Mouse (Mus musculus): ENCODE data around the gene Zfp853. TPM values are rescaled to one million over a fixed set of nuclear protein-coding genes. Genes with fewer than 3 reads are reported as not detected.
A peak's percentile ranks its signal among the peaks of the same experiment; 100 is the strongest.

Gene Zfp853
- total RNA-seq (2021) = 1 to 10 TPM; 4.1 to 4.2 TPM
- long read RNA-seq, partial matches to known transcripts = 2 of 5 reads
- long read RNA-seq, other reads (novel, unspliced or antisense) = 1 of 5 reads

- DNase-seq (ENCODE audit: low spot score in 2 of 2) = no peak
Observed at GRCm38 (mm10) chr5:143293404-143293803, at the start of gene Zfp853. Gene Zfp853, minus strand, starts transcription at chr5:143293623.

DNA sequence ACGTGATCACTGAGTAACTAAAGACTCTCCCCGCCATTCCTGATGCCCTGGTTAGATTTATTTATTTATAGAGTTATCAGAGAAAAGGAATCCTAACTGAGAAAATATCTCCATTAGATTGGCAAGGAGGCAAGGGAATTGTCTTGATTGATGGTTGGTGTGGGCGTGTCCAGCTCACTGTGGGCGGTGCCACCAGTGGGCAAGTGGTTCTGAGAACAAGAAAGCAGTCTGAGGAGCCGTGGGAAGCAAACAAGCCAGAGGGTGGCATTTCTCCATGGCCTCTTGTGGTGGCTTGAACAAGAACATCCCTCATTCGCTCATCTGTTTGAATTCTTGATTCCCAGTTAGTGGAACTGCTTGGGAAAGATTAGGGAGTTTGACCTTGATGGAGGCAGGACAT, 46.2 kb upstream of the Zfp853 start:
- no peak for DNase-seq (ENCODE audit: low spot score in 2 of 2)

DNA sequence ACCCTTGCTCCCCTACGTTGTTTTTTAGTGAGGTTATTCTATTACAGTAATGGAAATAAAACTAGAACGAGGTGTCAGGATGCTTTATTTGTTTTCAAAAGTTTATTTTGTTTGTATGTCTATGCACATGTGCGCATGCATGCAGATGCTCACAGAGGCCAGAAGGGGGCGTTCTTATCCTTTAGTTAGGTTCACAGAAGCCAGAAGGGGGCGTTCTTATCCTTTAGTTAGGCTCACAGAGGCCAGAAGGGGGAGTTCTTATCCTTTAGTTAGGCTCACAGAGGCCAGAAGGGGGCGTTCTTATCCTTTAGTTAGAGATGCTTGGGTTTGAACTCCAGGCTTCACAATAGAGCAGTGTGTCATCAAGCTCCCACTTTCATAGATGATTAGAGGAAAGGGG, 43.1 kb upstream of the Zfp853 start:
- no peak for DNase-seq (ENCODE audit: low spot score in 2 of 2)

GRCm38 (mm10) chr5:143335089-143335460, 41.7 kb upstream of the Zfp853 start:
- no peak for DNase-seq (ENCODE audit: low spot score in 2 of 2)

DNA sequence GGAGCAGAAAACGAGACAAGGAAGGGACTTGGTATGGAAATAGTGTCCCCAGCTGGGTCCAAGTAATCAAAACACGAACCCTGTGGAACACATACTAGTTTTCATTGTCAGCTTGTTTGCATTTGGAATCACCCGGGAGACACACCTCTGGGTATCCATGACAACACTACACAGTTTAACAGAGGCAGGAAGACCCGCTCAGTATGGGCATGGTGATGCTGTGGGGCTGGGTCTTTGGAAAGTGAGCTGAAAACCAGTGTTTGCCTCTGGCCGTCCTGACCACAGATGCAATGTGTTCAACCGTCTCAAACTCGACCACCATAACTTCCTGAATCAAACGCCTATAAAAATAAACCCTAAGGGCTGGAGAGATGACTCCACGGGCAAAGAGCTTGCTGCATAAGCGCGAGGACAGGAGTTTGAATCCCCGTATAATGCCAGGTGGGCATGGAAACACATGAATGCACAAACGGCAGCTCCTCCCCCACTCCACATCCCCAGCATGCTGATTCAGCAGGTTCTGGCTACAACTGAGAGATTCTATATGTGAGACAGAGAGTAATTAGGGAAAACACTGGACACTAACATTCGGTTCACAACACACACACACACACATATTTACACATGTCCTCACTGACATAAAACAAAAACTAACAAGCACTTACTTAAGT, 41.1 kb upstream of the Zfp853 start:
- no peak for DNase-seq (ENCODE audit: low spot score in 2 of 2)

- peak; percentile 68 to 95 for DNase-seq (ENCODE audit: low spot score in 2 of 2)
Observed at GRCm38 (mm10) chr5:143333872-143334271, 40.4 kb upstream of the Zfp853 start.

- peak; percentile 85 to 94 for DNase-seq (ENCODE audit: low spot score in 2 of 2)
Observed at GRCm38 (mm10) chr5:143328690-143329495, 35.5 kb upstream of the Zfp853 start, which contains the start of gene Zdhhc4. Gene Zdhhc4, minus strand, starts transcription at chr5:143329256.

GRCm38 (mm10) chr5:143317288-143317610, 23.8 kb upstream of the Zfp853 start:
- no peak for DNase-seq (ENCODE audit: low spot score in 2 of 2)

GRCm38 (mm10) chr5:143316605-143317287, 23.3 kb upstream of the Zfp853 start:
- DNase-seq (ENCODE audit: low spot score in 2 of 2) = no peak

GRCm38 (mm10) chr5:143315514-143315888, 22.1 kb upstream of the Zfp853 start:
- no peak for DNase-seq (ENCODE audit: low spot score in 2 of 2)

- peak; percentile 77 to 91 for DNase-seq (ENCODE audit: low spot score in 2 of 2)
Observed at GRCm38 (mm10) chr5:143314730-143315513, 21.5 kb upstream of the Zfp853 start, which contains the start of gene E130309D02Rik. Gene E130309D02Rik, minus strand, starts transcription at chr5:143315360.

DNA sequence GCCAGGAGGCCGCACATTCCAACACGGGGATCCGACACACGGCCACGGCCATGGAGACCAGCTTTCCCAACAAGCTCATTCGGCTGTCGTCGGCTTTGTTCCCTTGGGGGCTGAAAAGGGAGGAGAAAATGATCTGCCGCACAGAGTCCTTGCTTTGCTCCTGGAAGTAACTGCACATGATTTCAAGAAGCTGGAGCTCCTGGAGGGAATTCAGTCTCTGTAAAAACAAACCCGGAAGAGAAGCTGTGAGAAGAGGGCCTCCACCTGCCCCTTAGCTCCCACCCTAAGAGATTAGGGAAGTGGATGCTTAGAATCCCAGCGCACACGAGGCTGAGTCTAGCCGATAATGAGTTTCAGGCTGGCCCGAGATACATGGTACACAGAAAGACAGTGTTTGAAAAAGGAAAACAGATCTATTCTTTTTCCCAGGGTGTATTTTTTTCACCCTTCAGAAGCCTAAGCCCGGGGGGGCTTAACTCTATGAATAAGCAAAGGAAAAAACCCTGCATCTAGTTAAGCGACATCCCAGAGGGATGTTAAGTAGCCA, 20.8 kb upstream of the Zfp853 start:
- no peak for DNase-seq (ENCODE audit: low spot score in 2 of 2)

- DNase-seq (ENCODE audit: low spot score in 2 of 2) = peak; percentile 59 to 85
Observed at GRCm38 (mm10) chr5:143311886-143312285, 18.5 kb upstream of the Zfp853 start.

- no peak for DNase-seq (ENCODE audit: low spot score in 2 of 2)
Observed at GRCm38 (mm10) chr5:143309916-143310315, 16.5 kb upstream of the Zfp853 start.

DNA sequence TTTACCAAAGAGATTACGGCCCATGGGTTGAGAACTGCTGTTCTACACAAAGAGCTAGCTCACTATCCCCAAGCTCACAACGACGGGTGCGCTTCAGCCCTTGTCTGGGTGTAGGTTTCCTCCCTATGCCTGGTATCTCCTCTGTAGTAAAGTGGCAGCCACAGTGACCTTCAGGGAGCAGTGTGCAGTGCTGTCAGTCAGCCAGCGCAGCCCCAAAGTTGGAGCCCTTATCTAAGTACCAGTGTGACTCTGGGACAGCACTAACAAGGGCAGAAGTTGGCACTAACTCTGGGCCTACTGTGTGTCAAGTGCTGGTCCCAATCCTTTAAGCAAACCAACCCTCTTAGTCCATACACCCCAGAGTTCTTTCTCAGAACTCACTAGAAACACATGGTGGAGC, 15.4 kb upstream of the Zfp853 start:
- no peak for DNase-seq (ENCODE audit: low spot score in 2 of 2)

- no peak for DNase-seq (ENCODE audit: low spot score in 2 of 2)
Observed at GRCm38 (mm10) chr5:143304251-143304650, 10.8 kb upstream of the Zfp853 start.

DNA sequence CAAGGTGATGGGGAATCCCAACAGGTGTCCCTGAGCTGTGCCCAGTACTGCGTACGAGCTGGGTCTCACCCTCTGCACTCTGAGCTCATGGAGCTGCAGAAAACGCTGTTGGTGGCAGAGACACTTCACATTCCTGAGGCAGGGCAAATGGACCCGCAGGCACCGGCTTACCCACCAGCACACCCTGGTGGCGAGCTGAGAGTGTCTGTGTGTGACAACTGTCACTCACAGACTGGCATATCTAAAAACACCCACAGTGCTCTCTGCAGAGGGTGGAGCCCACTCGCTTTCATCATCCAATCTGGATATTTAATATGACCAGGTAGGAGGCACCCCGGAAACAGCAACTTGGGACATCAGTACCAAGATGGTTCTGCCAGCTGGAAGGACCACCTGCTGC, 7.9 kb upstream of the Zfp853 start:
- DNase-seq (ENCODE audit: low spot score in 2 of 2) = peak in 1 of 2 experiments; percentile 64

DNA sequence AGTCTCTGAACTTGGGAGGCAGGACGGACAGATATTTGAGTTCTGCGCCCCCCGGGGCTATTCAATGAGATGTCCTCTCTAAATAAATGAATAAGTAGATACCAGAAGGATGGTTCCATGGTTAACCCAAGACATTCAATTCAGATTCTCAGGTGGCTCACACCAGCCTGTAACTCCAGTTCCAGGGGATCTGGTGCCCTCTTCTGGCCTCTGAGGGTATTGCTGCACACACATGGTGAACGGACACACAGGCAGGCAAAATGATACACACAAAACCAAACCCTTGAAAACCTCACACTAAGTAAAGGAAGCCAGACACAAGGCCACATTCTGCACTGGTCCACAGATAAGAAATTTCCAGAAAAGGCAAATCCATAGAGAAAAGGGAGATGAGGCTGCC, 6.3 kb upstream of the Zfp853 start:
- peak in 1 of 2 experiments; percentile 72 for DNase-seq (ENCODE audit: low spot score in 2 of 2)

DNA sequence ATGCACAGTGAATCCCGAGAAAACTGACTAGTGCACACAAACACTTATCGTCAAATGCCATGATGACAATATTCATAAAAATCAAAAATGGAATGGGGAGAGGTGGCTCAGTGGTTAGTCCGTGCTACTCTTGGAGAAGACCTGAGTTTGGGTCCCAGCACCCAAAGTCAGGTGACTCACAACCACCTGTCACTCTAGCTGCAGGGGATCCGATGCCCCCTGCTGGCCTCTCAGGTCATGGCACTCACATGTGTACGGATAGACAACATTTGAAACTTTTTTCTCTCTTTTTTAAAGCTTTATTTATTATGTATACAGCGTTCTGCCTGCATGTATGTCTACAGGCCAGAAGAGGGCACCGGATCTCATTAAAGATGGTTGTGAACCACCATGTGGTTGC, 5.0 kb upstream of the Zfp853 start:
- no peak for DNase-seq (ENCODE audit: low spot score in 2 of 2)

- no peak for DNase-seq (ENCODE audit: low spot score in 2 of 2)
Observed at GRCm38 (mm10) chr5:143297986-143298385, 4.6 kb upstream of the Zfp853 start.

GRCm38 (mm10) chr5:143295330-143295729, 1.9 kb upstream of the Zfp853 start:
- DNase-seq (ENCODE audit: low spot score in 2 of 2) = no peak

Data from layer of hippocampus, adult 18-20 months (tissue).